ENCODE assay signal across 30 mouse cellular contexts in genomic region chr15:3805430-3805829, GRCm38 (mm10).
A peak's percentile ranks its signal among the peaks of the same experiment; 100 is the strongest.
DNase-seq lines count a peak whose midpoint lies in the region; ATAC-seq lines count a peak whose summit lies in the region.
"Had no signal": no experiment of that assay in that cellular context is flagged by ENCODE, and none has a peak within 500 bp of the region (broad histone marks: within the 10 kb centered on the region; RNA-seq: fewer than 3 reads in every experiment).

No protein-coding gene starts in this region.

- WGBS in kidney, embryonic 14.5 days, result 88% methylated on average over 2 of the region's 2 CpGs
- 88% methylated on average over 2 of the region's 2 CpGs for WGBS in hindbrain, embryonic 13.5 days

- H3K4me2 ChIP-seq in kidney, embryonic 14.5 days (replicated peaks; ENCODE audit: low read depth, low read length), result no peak overlapping the region
- no peak overlapping the region for H3K4me2 ChIP-seq in hindbrain, embryonic 13.5 days
- H3K4me2 ChIP-seq: forebrain, embryonic 12.5 days; heart, embryonic 15.5 days; hindbrain, embryonic 14.5 days; limb, embryonic 15.5 days; liver, embryonic 13.5 days; midbrain, embryonic 13.5 days; neural tube, embryonic 13.5 days had no signal

- no peak overlapping the region for H3K27ac ChIP-seq in kidney, embryonic 14.5 days (ENCODE audit: low read depth, low read length)
- no peak overlapping the region for H3K27ac ChIP-seq in hindbrain, embryonic 13.5 days
- H3K27ac ChIP-seq: forebrain, embryonic 12.5 days; heart, embryonic 10.5 days; heart, embryonic 15.5 days; hindbrain, embryonic 14.5 days; limb, embryonic 10.5 days; limb, embryonic 15.5 days; liver, embryonic 13.5 days; midbrain, embryonic 13.5 days; neural tube, embryonic 13.5 days; stomach, postnatal 0 days had no signal

- H3K36me3 ChIP-seq in kidney, embryonic 14.5 days (ENCODE audit: control insufficient read depth, insufficient read depth, low read length), result no peaks in the 10 kb centered on the region
- no peaks in the 10 kb centered on the region for H3K36me3 ChIP-seq in hindbrain, embryonic 13.5 days
- H3K36me3 ChIP-seq: forebrain, embryonic 12.5 days; heart, embryonic 10.5 days; heart, embryonic 15.5 days; limb, embryonic 10.5 days; limb, embryonic 15.5 days; liver, embryonic 13.5 days; midbrain, embryonic 13.5 days; neural tube, embryonic 13.5 days had no signal

- intact Hi-C loops in left cerebral cortex, postnatal 10 days (cut with DNase I), result no loop called here
- intact Hi-C loops in left cerebral cortex, postnatal 4 days (cut with DNase I), result no loop called here

- H3K4me3 ChIP-seq in kidney, embryonic 14.5 days (ENCODE audit: low read length), result no peak overlapping the region
- no peak overlapping the region for H3K4me3 ChIP-seq in hindbrain, embryonic 13.5 days
- H3K4me3 ChIP-seq: forebrain, embryonic 12.5 days; heart, embryonic 10.5 days; heart, embryonic 15.5 days; limb, embryonic 10.5 days; limb, embryonic 15.5 days; liver, embryonic 13.5 days; megakaryocyte, embryonic 14.5 days; midbrain, embryonic 13.5 days; neural tube, embryonic 13.5 days had no signal

- no peaks in the 10 kb centered on the region for H3K9me3 ChIP-seq in kidney, embryonic 14.5 days (ENCODE audit: control insufficient read depth, low read length)
- H3K9me3 ChIP-seq in hindbrain, embryonic 13.5 days, result no peaks in the 10 kb centered on the region
- H3K9me3 ChIP-seq: forebrain, embryonic 12.5 days; heart, embryonic 10.5 days; heart, embryonic 15.5 days; limb, embryonic 10.5 days; limb, embryonic 15.5 days; liver, embryonic 13.5 days; megakaryocyte, embryonic 14.5 days; midbrain, embryonic 13.5 days; neural tube, embryonic 13.5 days had no signal

- no peaks in the 10 kb centered on the region for H3K27me3 ChIP-seq in kidney, embryonic 14.5 days (ENCODE audit: control insufficient read depth, insufficient read depth, low read length)
- H3K27me3 ChIP-seq in hindbrain, embryonic 13.5 days, result no peaks in the 10 kb centered on the region
- H3K27me3 ChIP-seq: forebrain, embryonic 12.5 days; heart, embryonic 15.5 days; limb, embryonic 15.5 days; liver, embryonic 13.5 days; megakaryocyte, embryonic 14.5 days; midbrain, embryonic 13.5 days; neural tube, embryonic 13.5 days had no signal

- no peak overlapping the region for H3K9ac ChIP-seq in kidney, embryonic 14.5 days (ENCODE audit: low read depth, low read length)
- no peak overlapping the region for H3K9ac ChIP-seq in hindbrain, embryonic 13.5 days
- H3K9ac ChIP-seq: forebrain, embryonic 12.5 days; forebrain, postnatal 0 days; heart, embryonic 15.5 days; hindbrain, embryonic 14.5 days; limb, embryonic 15.5 days; liver, embryonic 13.5 days; midbrain, embryonic 13.5 days; neural tube, embryonic 13.5 days had no signal

- no peaks in the 10 kb centered on the region for H3K4me1 ChIP-seq in kidney, embryonic 14.5 days (ENCODE audit: control insufficient read depth, insufficient read depth, low read length)
- H3K4me1 ChIP-seq in hindbrain, embryonic 13.5 days (replicated peaks), result no peaks in the 10 kb centered on the region
- H3K4me1 ChIP-seq: forebrain, embryonic 12.5 days; heart, embryonic 10.5 days; heart, embryonic 15.5 days; limb, embryonic 10.5 days; limb, embryonic 15.5 days; liver, embryonic 13.5 days; megakaryocyte, embryonic 14.5 days; midbrain, embryonic 13.5 days; neural tube, embryonic 13.5 days had no signal

- peak; percentile 7 for DNase-seq in kidney, adult 11 months
- DNase-seq in kidney, adult 9 months, result peak; percentile 38
- peak; percentile 12 for DNase-seq in kidney, postnatal 14 days
- no peak for DNase-seq in left cerebral cortex, postnatal 10 days (ENCODE audit: extremely low spot score in 1 of 2, low spot score in 2 of 2)
- DNase-seq in left cerebral cortex, postnatal 4 days, result no peak
- DNase-seq: adrenal gland, postnatal 10 days; cerebellum, adult 11-12 months; cerebellum, adult 9-11 months; forebrain, postnatal 0 days; gastrocnemius, postnatal 14 days; heart, postnatal 4 days; liver, embryonic 13.5 days; lung, adult 18-20 months; lung, postnatal 4 days; right cerebral cortex, postnatal 4 days had no signal

- ATAC-seq in kidney, embryonic 14.5 days (ENCODE audit: low FRiP score, low TSS enrichment), result no peak
- ATAC-seq in hindbrain, embryonic 13.5 days (ENCODE audit: low FRiP score), result no peak
- ATAC-seq: CD4-positive, CD25-positive, alpha-beta regulatory T cell, adult 4 months; forebrain, postnatal 0 days; intestine, postnatal 0 days; lung, postnatal 0 days; midbrain, embryonic 13.5 days had no signal

Comparison
In these comparisons a context has a peak if more than half of its experiments do, and no peak if none do; other contexts are left out.
1. DNase-seq: peak in kidney, adult 11 months (single experiment), kidney, adult 9 months (single experiment) and kidney, postnatal 14 days (single experiment); none in left cerebral cortex, postnatal 10 days (0 of 2) and left cerebral cortex, postnatal 4 days (single experiment).